Mouse (Mus musculus): ENCODE data around the gene Kncn.

DNA sequence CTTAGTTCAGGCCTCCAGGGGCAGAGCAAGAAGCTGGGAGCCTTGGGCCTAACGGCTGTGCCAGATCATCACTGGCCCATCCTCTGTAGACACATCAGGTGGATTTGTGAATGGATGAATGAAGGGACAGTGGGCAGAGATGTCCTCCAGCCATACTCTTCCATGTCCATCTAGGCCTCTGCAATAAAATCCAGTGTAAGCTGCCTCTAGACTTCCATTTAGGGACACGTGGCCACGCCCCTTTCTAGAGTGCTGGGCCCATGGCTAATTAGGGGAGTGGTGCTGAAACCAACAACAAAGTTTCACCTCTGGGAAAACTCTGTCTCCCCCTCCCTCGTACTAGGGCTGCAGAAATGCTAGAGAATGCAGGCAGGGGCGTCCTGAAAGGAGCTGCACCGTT is 5.9 kb downstream of the Kncn start:
- no peak for TF ChIP-seq CTCF (IDR thresholded peaks at IDR 0.05; ENCODE audit: insufficient read depth, low read depth, low read length)
- no peak for TF ChIP-seq POLR2A (IDR thresholded peaks at IDR 0.05; ENCODE audit: insufficient read depth, low read depth, low read length)
